Mouse (Mus musculus) lung, adult 2 months (tissue): ENCODE measurements around the gene Gorab. TPM values are rescaled to one million over a fixed set of nuclear protein-coding genes. Genes with fewer than 3 reads are reported as not detected.

Source experiments
- DNase-seq: peaks from one replicate; pipeline ENCODE4 v3.0.0; 2022
- H3K4me1 ChIP-seq: fragments of 200-500 bp; 2 replicates; pipeline ENCODE4 v1.6.1; 2011; ENCODE audit warnings: low read length; ENCODE audit not compliant: control insufficient read depth, insufficient read depth
- H3K4me3 ChIP-seq: fragments of 200-500 bp; replicated peaks from 2 replicates; pipeline ENCODE3; 2011; ENCODE audit warnings: low read depth, mild to moderate bottlenecking, control low read depth, low read length; ENCODE audit errors: extremely low read depth
- CTCF ChIP-seq: fragments of 200-500 bp; IDR thresholded peaks from 2 replicates; pipeline ENCODE4 v1.5.1; 2011; ENCODE audit warnings: mild to moderate bottlenecking, low read length, control low read depth; ENCODE audit not compliant: insufficient read depth
- POLR2A ChIP-seq: fragments of 200-500 bp; IDR thresholded peaks from 2 replicates; pipeline ENCODE4 v1.6.1; 2011; ENCODE audit warnings: low read depth, mild to moderate bottlenecking, control low read depth, low read length, borderline replicate concordance; ENCODE audit errors: extremely low read depth
- WGBS: fragments of 180-500 bp; shearing (Covaris S2); methylation state at CpG from one replicate; pipeline ENCODE4 v1.1.7; 2018; 5-methylcytosine and 5-hydroxymethylcytosine counted together
- polyA plus RNA-seq: library from polyadenylated mRNA; depleted of rRNA; stranded (reverse); fragments of >200 nt; gene quantifications from 2 replicates; pipeline ENCODE4 v1.2.3, GENCODE M21; 2012; rRNA removed

Gorab gene
- polyA plus RNA-seq, 1 experiment = 2.1 TPM

GRCm38 (mm10) chr1:163338525-163339218 is 64.8 kb downstream of the Gorab start:
- WGBS = 58% methylated on average over 7 of the region's 7 CpGs
- no peak for DNase-seq
- Histone ChIP-seq H3K4me3 (no peak overlapping the region), H3K4me1 (no peaks in the 10 kb centered on the region)
- TF ChIP-seq POLR2A = no peak
- no peak for TF ChIP-seq CTCF

- Histone ChIP-seq H3K4me1 (no peaks in the 10 kb centered on the region), H3K4me3 (no peak overlapping the region)
- no peak for DNase-seq
- TF ChIP-seq CTCF = no peak
- TF ChIP-seq POLR2A = no peak
- 67% methylated on average over 2 of the region's 2 CpGs for WGBS
These were observed 65.6 kb downstream of the Gorab start for GRCm38 (mm10) chr1:163337821-163338220.

Other genes with a start within 250 kb of the Gorab start
- 2.9 and 6.4 TPM in 2 replicates for gene Prrx1, start 90.0 kb downstream of the Gorab start, polyA plus RNA-seq